Comparison of ENCODE assay signal across 18 mouse cellular contexts in the genomic region with DNA sequence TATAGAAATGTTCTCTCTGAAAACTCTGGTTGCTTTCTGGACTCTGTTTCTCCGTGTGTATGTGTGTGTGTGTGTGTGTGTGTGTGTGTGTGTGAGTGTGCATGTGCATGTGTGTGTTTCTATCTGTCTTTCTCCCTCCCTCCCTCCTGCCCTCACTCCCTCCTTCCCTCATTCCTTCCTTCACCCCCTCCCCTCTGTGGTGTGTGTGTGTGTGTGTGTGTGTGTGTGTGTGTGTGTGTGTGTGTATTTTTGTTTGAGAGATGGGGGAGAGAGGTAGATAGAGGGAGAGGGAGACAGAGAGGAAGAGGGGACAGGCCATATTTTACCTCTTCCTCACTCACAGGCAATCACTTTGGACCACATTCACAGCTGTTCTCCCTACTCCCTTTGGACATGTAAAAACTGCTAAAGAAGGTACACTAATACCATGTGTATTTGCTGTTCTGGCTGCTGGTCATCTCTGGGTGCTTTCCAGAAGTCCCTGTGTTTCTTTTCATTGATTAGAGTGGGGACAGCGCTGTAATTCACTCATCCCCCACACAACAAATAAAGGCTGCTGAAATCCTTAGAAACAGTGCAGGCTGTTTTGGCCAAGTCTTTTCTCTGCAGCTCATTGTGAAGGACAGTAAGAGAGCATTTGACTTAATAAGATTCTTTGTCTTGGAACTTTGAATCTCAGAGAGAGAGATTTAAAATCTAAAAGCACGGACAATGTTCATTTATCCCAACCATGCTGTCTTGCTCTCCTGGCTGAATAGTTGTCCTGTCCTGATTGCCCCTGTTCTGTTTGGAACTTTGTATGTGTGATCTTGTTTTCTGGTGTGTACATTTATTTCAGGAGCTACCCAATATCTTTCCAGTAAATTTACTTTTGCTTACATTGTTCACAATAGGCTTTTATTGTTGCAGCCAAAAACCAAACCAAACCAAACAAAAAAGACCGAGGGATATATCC.
DNase-seq lines count a peak whose midpoint lies in the region; ATAC-seq lines count a peak whose summit lies in the region.
"Had no signal": no experiment of that assay in that cellular context is flagged by ENCODE, and none has a peak within 500 bp of the region (broad histone marks: within the 10 kb centered on the region; RNA-seq: fewer than 3 reads in every experiment).

No protein-coding gene starts in this region.

- WGBS in hindbrain, embryonic 14.5 days: 48% methylated on average over 4 of the region's 4 CpGs
- 54% methylated on average over 4 of the region's 4 CpGs for WGBS in hindbrain, embryonic 12.5 days
- 16% methylated on average over 4 of the region's 4 CpGs for WGBS in forebrain, embryonic 16.5 days
- 36% methylated on average over 4 of the region's 4 CpGs for WGBS in midbrain, embryonic 15.5 days

- H3K9me3 ChIP-seq in hindbrain, embryonic 14.5 days (ENCODE audit: control insufficient read depth, low read length): no peaks in the 10 kb centered on the region
- no peaks in the 10 kb centered on the region for H3K9me3 ChIP-seq in hindbrain, embryonic 12.5 days (replicated peaks)
- H3K9me3 ChIP-seq in forebrain, embryonic 16.5 days (ENCODE audit: control insufficient read depth, low read length): no peaks in the 10 kb centered on the region
- no peaks in the 10 kb centered on the region for H3K9me3 ChIP-seq in midbrain, embryonic 15.5 days
- H3K9me3 ChIP-seq: embryonic facial prominence, embryonic 15.5 days; limb, embryonic 13.5 days had no signal

- peak; percentile 77; the same call in 1 of the 2 replicates for ATAC-seq in hindbrain, embryonic 14.5 days (ENCODE audit: low FRiP score)
- no peak for ATAC-seq in hindbrain, embryonic 12.5 days (ENCODE audit: low FRiP score)
- peak; percentile 40; the same call in 1 of the 2 replicates for ATAC-seq in forebrain, embryonic 16.5 days
- ATAC-seq in midbrain, embryonic 15.5 days (replicated peaks): peak; percentile 67

- H3K4me2 ChIP-seq in hindbrain, embryonic 14.5 days (replicated peaks): no peak overlapping the region
- H3K4me2 ChIP-seq in hindbrain, embryonic 12.5 days (replicated peaks): no peak overlapping the region
- no peak overlapping the region for H3K4me2 ChIP-seq in forebrain, embryonic 16.5 days (ENCODE audit: low read length)
- no peak overlapping the region for H3K4me2 ChIP-seq in midbrain, embryonic 15.5 days
- H3K4me2 ChIP-seq: embryonic facial prominence, embryonic 15.5 days; heart, embryonic 11.5 days; limb, embryonic 13.5 days had no signal

- no peaks in the 10 kb centered on the region for H3K27me3 ChIP-seq in hindbrain, embryonic 14.5 days (ENCODE audit: control insufficient read depth, insufficient read depth, low read length)
- H3K27me3 ChIP-seq in hindbrain, embryonic 12.5 days: no peaks in the 10 kb centered on the region
- no peaks in the 10 kb centered on the region for H3K27me3 ChIP-seq in forebrain, embryonic 16.5 days (replicated peaks; ENCODE audit: control insufficient read depth, insufficient read depth, low read length)
- no peaks in the 10 kb centered on the region for H3K27me3 ChIP-seq in midbrain, embryonic 15.5 days (replicated peaks)
- H3K27me3 ChIP-seq: embryonic facial prominence, embryonic 15.5 days; limb, embryonic 13.5 days had no signal

- no peak for DNase-seq in hindbrain, embryonic 14.5 days (ENCODE audit: low spot score)
- peak; percentile 37 for DNase-seq in Muller cell, postnatal 12 days (ENCODE audit: inconsistent ontology term)
- DNase-seq in thymus, postnatal 36 days: no peak
- DNase-seq in retina, postnatal 1 day: no peak
- no peak for DNase-seq in heart, postnatal 4 days
- DNase-seq: cerebellum, adult 8-10 months; gastrocnemius, postnatal 25 days; kidney, adult 2 months; lung, postnatal 14 days; right cerebral cortex, postnatal 14 days had no signal

- H3K4me3 ChIP-seq in hindbrain, embryonic 14.5 days (replicated peaks; ENCODE audit: low read length): no peak overlapping the region
- H3K4me3 ChIP-seq in hindbrain, embryonic 12.5 days: no peak overlapping the region
- no peak overlapping the region for H3K4me3 ChIP-seq in forebrain, embryonic 16.5 days (replicated peaks; ENCODE audit: low read length)
- H3K4me3 ChIP-seq in midbrain, embryonic 15.5 days: no peak overlapping the region
- H3K4me3 ChIP-seq: embryonic facial prominence, embryonic 15.5 days; layer of hippocampus, adult 2 months; left cerebral cortex, adult 2 months; limb, embryonic 13.5 days had no signal

- no peak overlapping the region for H3K27ac ChIP-seq in hindbrain, embryonic 14.5 days
- H3K27ac ChIP-seq in hindbrain, embryonic 12.5 days: no peak overlapping the region
- no peak overlapping the region for H3K27ac ChIP-seq in forebrain, embryonic 16.5 days (ENCODE audit: low read length)
- no peak overlapping the region for H3K27ac ChIP-seq in midbrain, embryonic 15.5 days
- H3K27ac ChIP-seq: embryonic facial prominence, embryonic 15.5 days; layer of hippocampus, adult 2 months; left cerebral cortex, adult 2 months; limb, embryonic 13.5 days had no signal

- H3K4me1 ChIP-seq in hindbrain, embryonic 14.5 days (replicated peaks; ENCODE audit: control insufficient read depth, insufficient read depth, low read length): no peaks in the 10 kb centered on the region
- no peaks in the 10 kb centered on the region for H3K4me1 ChIP-seq in hindbrain, embryonic 12.5 days
- no peaks in the 10 kb centered on the region for H3K4me1 ChIP-seq in forebrain, embryonic 16.5 days (replicated peaks; ENCODE audit: control insufficient read depth, insufficient read depth, low read length)
- H3K4me1 ChIP-seq in midbrain, embryonic 15.5 days: no peaks in the 10 kb centered on the region
- H3K4me1 ChIP-seq: embryonic facial prominence, embryonic 15.5 days; limb, embryonic 13.5 days had no signal

- no peaks in the 10 kb centered on the region for H3K36me3 ChIP-seq in hindbrain, embryonic 14.5 days (replicated peaks; ENCODE audit: control insufficient read depth, insufficient read depth)
- H3K36me3 ChIP-seq in hindbrain, embryonic 12.5 days: no peaks in the 10 kb centered on the region
- no peaks in the 10 kb centered on the region for H3K36me3 ChIP-seq in forebrain, embryonic 16.5 days (ENCODE audit: control insufficient read depth, insufficient read depth)
- H3K36me3 ChIP-seq in midbrain, embryonic 15.5 days (replicated peaks): no peaks in the 10 kb centered on the region
- H3K36me3 ChIP-seq: embryonic facial prominence, embryonic 15.5 days; limb, embryonic 13.5 days had no signal

- no peak overlapping the region for H3K9ac ChIP-seq in hindbrain, embryonic 14.5 days
- no peak overlapping the region for H3K9ac ChIP-seq in hindbrain, embryonic 12.5 days
- no peak overlapping the region for H3K9ac ChIP-seq in forebrain, embryonic 16.5 days (replicated peaks; ENCODE audit: low read depth, low read length)
- H3K9ac ChIP-seq in midbrain, embryonic 15.5 days: no peak overlapping the region
- H3K9ac ChIP-seq: embryonic facial prominence, embryonic 15.5 days; limb, embryonic 13.5 days had no signal
